Mouse (Mus musculus) lung, adult 18-20 months (tissue): ENCODE data around the gene Cbln3.

Experiments
- DNase-seq, 2 experiments: peaks; one replicate each; pipeline ENCODE4 v3.0.0; 2022; ENCODE audit warnings: mixed read lengths in 2 of 2

The Cbln3 gene

GRCm38 (mm10) chr14:55845506-55846294 is 38.5 kb downstream of the Cbln3 start:
- no peak for DNase-seq

GRCm38 (mm10) chr14:55842794-55843193 is 41.4 kb downstream of the Cbln3 start:
- DNase-seq: no peak

GRCm38 (mm10) chr14:55840853-55841366 is 43.3 kb downstream of the Cbln3 start:
- DNase-seq: no peak

GRCm38 (mm10) chr14:55838740-55839139 is 45.5 kb downstream of the Cbln3 start:
- no peak for DNase-seq

GRCm38 (mm10) chr14:55838312-55838711 is 45.9 kb downstream of the Cbln3 start:
- DNase-seq: no peak

- no peak for DNase-seq
Measured at GRCm38 (mm10) chr14:55834808-55835533, 49.2 kb downstream of the Cbln3 start.

GRCm38 (mm10) chr14:55833126-55833525 is 51.1 kb downstream of the Cbln3 start:
- DNase-seq: no peak

- no peak for DNase-seq
Measured at GRCm38 (mm10) chr14:55830331-55830730, 53.9 kb downstream of the Cbln3 start.

- DNase-seq: no peak
Measured at GRCm38 (mm10) chr14:55829854-55830253, 54.3 kb downstream of the Cbln3 start.
